Mouse (Mus musculus) thymus, postnatal 36 days (tissue): Measurements from ENCODE around the gene Ly6g6c.
A peak's percentile ranks its signal among the peaks of the same experiment; 100 is the strongest.

Experiments used
- DNase-seq, 2 experiments: peaks; one replicate each; pipeline ENCODE4 v3.0.0; 2022; ENCODE audit warnings: mixed read lengths in 2 of 2

Ly6g6c gene

GRCm38 (mm10) chr17:35064951-35065947 is at the start of gene Ly6g6c:
Ly6g6c (plus strand) TSS chr17:35065388.
- peak in 1 of 2 experiments; percentile 48 for DNase-seq

- DNase-seq, result no peak
Measured at GRCm38 (mm10) chr17:35016376-35016775, 48.8 kb upstream of the Ly6g6c start, which contains the start of gene Vwa7. Vwa7 (plus strand) TSS chr17:35016579.

DNA sequence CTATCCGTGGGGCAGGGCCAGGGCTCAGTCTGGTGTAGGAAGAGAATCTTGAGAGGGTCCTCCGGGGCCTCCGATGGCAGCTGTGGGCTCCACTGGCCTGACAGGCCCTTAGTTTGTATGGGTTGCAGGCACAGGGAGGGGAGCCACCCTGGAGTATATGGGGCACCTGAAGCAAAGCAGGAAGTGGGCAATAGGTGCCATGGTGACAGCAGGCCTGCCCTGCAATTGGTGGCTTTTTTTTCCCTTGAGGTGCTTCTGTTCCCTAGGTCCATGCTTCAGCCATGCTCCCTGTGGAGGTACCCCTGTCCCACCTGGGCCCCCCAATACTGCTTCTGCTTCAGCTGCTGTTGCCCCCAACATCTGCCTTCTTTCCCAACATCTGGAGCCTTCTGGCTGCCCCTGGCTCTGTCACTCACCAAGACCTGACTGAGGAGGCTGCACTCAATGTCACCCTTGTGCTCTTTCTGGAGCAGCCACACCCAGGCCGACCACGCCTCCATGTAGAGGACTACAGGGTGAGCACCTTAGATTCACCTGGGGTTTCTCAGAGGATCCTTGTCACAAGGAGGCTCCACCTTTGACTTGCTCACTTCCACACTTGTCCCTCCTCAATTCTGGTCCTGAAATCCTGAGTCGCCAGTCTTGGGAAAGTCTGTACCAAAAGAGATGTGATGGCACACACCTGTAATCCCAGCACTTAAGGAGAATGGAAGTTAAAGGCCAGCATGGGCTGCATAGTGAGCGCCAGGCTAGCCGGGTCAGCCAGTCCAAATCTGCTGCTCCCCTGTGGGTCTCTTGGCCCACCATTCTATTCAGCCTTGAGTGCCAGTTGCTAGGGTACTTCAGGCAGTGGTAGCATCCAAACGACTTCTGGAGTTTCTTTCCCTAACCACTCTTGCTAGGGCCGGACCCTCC is 48.1 kb upstream of the Ly6g6c start:
- DNase-seq, result no peak

GRCm38 (mm10) chr17:35017706-35018030 is 47.5 kb upstream of the Ly6g6c start:
- DNase-seq, result no peak

DNA sequence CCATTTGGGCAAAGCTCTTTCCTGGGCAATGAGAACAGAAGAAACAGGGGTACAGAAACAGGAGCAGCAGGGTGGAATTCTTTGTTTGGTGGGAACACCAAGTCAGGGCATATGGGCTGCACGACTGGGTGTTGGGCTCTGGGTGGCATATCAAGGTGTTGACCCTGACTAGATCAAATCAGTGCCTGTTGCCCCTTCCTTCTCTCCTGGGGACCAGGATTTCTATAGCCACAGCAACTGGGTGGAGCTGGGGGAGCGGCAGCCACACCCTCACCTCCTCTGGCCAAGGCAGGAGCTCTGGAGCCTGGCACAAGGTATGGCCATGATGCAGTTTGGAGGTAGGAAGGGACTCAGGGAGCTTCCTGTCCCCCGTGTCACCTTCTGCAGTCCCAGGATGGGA is 47.0 kb upstream of the Ly6g6c start:
- DNase-seq, result no peak

DNA sequence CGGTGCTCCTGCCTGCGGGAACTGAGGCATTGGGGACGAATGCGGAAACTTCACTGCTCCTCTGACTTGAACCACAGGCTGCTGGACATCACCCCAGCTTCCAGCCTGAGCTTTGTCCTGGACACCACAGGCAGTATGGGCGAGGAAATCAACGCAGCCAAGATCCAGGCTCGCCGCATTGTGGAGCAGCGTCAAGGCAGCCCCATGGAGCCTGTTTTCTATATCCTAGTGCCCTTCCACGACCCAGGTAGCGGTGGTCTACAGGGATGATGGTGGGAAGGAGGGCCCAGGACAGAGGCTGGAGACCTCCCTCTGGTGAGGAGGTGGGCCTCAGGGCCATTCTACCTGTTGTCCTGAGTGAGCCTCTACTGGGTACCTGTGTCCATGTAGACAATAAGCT is 45.3 kb upstream of the Ly6g6c start:
- no peak for DNase-seq

DNA sequence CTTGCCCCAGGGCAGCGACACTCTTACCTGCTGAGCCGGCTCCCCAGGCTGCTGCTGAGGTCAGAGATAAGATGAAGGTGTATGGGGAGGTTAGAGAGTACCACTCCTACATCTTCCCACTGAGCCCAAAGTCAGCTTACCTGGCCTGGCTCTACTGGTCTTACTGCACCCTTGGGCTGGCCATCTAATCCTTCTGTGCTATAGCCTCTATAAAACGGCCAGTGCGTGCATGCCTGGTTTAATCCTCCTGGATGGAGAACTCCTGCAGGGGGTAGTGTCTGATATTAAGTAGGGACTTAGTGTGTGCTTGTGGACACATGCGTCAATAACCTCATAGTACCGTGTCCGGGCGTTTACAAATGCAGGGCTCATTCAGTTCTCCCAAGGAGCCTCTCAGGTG is 44.6 kb upstream of the Ly6g6c start:
- DNase-seq, result no peak

DNA sequence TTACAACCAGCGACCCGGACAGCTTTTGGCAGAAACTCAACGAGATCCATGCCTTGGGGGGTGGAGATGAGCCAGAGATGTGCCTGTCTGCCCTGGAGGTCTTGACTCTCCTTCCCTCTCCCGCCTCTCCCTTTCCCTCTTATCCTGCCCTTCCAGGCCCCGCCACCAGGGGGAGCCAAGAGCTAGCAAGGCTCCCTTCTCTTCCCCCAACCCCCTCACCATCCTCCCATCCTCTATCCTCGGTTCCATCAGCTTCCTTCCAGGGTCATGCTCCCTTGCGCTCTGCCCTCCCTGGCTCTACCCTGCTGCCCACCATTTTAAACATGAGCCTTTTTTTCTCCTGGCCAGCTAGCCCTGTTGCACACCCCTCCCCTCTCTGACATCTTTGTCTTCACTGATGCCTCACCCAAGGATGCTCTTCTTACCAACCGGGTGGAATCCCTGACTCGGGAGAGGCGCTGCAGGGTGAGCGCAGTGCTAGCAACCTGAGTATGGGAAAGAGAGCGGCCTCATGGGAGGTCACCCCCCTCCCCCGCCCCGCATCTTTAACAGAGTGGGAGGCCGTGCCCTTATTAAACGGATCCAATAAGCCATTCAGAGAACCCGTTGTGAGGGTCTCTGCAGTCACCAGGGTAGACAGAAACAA is 43.9 kb upstream of the Ly6g6c start:
- peak; percentile 86 to 91 for DNase-seq

- DNase-seq, result no peak
Measured at GRCm38 (mm10) chr17:35021842-35022477, 43.2 kb upstream of the Ly6g6c start.

DNA sequence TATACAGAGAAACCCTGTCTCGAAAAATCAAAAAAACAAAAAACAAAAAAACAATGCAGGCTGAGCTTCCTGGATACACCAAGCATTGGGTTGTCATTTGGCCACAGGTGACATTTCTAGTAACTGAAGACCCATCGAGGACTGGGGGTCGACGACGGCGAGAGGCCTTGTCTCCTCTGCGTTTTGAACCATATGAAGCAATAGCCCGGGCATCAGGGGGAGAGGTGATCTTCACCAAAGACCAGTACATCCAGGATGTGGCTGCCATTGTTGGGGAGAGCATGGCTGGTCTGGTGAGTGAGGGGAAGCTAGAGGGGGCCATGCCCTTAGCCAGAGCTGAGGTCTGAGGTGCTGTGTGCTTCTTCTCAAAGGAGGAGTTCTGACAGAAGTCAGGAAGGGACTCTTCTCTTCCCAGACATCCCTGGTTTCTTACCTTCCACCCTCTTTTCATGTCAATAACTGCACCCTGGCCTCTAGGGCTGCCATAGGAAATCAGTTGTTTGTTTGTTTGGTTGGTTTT is 42.6 kb upstream of the Ly6g6c start:
- no peak for DNase-seq

GRCm38 (mm10) chr17:35023221-35023620 is 42.0 kb upstream of the Ly6g6c start:
- DNase-seq, result no peak

GRCm38 (mm10) chr17:35023756-35024155 is 41.4 kb upstream of the Ly6g6c start:
- DNase-seq, result no peak

DNA sequence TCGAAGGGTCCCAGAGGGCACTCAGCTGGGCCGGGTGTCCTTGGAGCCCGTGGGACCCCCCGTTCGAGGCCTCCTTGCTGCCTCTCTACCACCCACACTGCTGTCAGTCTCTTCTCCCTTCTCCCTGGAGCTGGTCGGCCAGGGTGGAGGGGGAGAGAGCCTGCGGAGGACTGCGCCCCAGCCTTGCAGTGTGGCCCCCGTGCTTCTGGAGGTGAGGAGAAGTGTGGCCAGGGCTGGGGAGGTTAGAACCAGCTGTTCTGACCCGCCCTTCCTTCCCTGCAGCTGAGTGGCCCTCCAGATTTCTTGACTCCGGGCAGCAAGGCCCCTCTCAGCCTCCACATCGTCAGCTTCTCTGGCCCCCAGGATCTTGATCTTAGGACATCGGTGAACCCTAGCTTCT is 40.9 kb upstream of the Ly6g6c start:
- DNase-seq, result no peak

DNA sequence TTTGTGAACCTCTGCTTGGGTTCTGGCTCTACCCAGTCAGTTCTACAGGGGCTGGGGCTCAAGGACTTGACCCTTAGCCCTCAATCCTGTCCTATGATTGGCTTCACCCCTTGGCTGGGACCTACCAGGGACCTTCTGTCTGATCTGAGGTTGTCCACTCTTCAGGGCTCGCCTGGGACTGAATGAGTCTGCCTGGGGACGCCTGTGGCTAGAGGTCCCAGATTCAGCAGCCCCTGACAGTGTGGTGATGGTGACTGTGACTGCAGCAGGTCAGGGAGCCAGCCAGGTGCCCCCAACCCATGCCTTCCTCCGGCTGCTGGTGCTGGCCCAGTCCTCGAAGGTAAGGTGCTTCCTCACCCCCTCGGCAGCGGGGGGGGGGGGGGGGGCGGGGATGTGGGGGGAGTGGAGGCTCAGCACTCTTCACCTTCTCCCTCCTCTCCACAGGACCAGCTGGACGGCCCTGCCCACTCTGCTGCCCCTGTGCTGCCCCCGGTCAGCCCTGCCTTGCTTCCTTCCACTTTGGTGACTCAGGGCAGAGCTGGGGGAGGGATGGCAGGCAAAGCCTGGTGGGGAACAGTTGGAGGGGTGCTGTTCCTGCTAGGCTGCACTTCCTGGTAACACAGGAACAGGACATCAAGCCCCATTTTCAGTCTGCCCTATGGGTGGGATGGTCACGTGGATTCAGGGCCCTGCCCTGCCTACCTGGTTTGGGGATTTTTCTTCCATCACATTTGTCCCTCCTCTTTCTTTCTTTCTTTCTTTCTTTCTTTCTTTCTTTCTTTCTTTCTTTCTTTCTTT is 40.3 kb upstream of the Ly6g6c start:
- no peak for DNase-seq

DNA sequence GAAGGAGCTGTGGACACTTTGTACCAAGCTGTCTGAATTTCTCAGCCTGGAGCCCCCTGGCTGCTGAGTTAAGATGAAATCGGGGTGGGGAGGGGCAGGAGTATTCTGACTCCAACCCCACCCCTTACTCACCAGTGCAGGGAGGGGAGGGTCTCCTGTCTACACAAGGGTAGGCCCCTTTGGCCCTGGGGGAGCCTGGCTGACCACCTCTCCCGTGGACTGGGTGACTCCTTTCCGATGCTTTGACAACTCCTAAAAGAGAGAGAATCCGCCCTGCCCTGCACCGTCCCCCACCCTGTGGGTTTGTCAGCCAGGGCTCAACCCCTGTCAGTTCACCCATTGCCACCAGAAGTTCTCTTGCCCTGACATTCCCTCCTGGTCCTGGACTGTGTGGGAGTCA is 39.0 kb upstream of the Ly6g6c start:
- no peak for DNase-seq

DNA sequence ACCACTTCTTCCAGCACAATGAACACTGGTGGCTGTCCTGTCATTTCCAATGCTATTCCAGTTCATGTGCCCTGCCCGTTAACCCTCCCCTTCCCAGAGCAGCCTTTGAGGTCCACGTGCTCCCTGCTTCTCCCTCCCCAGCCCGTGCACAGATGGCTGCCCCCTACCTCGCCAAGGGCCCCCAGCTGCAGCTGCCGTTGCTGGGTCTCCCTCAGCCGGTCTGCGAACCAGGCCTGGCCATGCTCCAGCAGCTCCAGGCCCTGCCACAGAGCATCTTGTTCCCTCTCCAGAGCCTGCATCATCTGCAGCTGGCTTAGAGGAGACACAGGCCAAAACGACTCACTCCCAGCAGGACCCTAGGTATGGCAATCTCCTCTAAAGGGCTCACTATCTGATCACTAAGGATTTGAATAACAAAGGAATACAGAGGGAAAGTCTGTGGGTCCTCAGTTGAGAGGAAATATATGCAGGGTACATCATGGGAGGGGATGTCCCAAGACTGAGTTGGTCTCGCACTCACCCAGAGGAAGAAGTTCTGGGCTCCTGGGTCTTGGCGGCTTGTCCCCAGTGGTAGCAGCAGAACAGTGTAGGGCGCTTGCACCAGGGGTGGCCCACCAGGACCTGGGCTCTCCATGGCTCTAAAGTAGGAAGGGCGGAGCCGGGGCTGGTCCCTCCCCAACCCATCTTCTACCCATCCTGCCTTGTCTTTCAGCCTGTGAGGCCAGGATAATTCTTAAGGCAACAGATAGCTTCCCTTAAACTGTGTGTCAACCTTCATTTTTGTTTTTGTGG is 37.7 kb upstream of the Ly6g6c start, which contains the start of gene Sapcd1:
TSS of gene Sapcd1 (minus strand) at position 740 of the 792 bp plus-strand sequence.
- no peak for DNase-seq

GRCm38 (mm10) chr17:35028315-35028714 is 36.9 kb upstream of the Ly6g6c start:
- no peak for DNase-seq

DNA sequence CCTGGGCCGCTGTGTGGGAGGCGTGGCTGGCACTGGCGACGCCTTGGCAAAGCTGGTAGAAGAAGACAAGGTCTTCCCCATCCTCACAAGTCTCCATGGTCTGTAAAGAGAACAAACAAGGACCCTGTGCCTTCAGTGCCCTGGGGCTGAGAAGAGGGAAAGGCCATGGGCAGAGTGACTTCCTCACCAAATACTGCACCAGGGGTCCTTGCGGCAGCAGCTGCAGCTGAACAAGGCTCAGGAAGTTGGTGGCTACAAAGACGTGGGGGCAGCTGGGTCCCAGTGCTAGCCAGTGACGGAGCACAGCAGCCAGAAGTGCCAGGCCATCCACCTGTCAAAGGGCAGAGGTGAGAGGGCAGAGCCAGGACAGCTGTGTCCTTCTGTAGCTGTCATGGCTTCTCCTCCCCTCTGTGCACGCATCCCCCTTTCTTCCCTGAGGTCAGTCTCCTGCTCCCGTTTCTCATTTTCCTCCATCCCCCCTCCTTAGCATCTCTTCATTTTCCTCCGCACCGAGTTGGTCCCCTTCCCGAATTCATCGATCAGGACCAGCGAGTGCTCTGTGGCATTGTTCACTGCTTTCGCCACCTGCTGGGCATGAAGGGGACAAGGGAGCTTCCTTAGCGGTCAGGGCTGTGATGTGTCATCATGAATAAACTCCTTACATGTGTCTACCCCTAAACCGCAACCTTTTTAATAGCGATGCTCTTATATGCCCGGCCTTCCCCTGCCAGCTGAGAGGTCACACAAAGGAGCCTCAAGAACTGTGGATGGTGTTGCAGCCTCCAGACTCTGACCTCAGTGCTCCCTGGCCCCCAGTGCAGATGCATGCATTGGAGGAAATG is 35.3 kb upstream of the Ly6g6c start:
- peak; percentile 42 to 64 for DNase-seq

DNA sequence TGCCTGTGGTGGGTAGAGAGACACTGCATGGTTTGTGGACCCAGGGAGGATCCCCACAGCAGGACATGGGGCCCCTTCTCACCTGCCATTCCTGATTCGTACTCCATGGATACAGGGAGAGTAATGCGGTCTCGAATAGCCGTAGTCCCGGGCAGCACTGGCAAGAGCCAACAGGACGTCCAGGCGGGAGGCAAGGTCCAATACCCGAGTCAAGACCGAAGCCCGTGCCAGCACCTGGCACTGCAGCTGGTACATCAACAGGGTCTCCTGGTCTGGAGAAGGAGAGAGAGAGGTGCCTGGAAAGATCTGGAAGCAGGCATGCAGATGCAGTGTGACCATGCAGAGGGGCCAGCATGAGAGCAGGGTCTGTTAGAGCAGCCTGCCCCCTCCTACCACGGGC is 33.9 kb upstream of the Ly6g6c start:
- DNase-seq, result no peak
